Mouse (Mus musculus) G1E (cell line): ENCODE data around the gene Gdf11.

ENCODE experiments used
- CTCF ChIP-seq: IDR thresholded peaks from 2 replicates; pipeline ENCODE4 v1.5.1; 2012; ENCODE audit warnings: low read depth, low read length, inconsistent platforms, mixed read lengths
- GATA1 ChIP-seq: IDR thresholded peaks from 2 replicates; pipeline ENCODE4 v1.6.1; 2012; ENCODE audit warnings: borderline replicate concordance, low read length, inconsistent platforms, mixed read lengths
- POLR2AphosphoS5 ChIP-seq: IDR thresholded peaks from 2 replicates; pipeline ENCODE4 v1.6.1; 2012; ENCODE audit warnings: low read depth, low read length, inconsistent platforms; ENCODE audit not compliant: insufficient replicate concordance
- TAL1 ChIP-seq: conservative IDR thresholded peaks from 2 replicates; pipeline ENCODE4 v1.6.1; 2012; ENCODE audit warnings: low read depth, low read length, inconsistent platforms, mixed read lengths

DNA sequence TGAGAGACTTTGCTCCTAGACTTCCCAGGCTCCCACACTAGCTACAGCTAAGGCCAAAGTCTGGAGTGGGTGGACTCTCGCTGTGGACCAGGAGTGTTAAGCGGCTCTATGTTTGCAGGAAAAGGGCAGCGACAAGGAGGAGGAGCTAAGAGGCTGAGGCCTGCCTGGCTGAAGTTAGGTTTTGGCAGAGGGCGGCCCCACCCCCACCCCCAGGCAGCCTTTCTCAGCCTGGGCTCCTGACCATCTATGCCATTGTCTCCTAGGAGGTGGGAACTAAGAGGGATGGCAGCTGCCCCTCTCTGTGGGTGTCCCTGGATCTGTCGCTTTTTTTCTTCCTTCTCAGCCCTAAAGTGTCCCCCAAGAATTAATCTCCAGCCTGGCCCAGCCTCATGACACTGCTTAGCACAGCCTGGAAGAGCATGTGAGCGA is 27.7 kb upstream of the Gdf11 start:
- TF ChIP-seq GATA1 (no peak), CTCF (no peak), POLR2AphosphoS5 (no peak), TAL1 (no peak)
